Mouse (Mus musculus) myocyte (in vitro differentiated cells): Measurements from ENCODE around the gene Mmd. TPM values are rescaled to one million over a fixed set of nuclear protein-coding genes. Genes with fewer than 3 reads are reported as not detected.

ENCODE experiments used
- H3K27me3 ChIP-seq: one replicate; pipeline ENCODE4 v1.6.1; 2011; ENCODE audit not compliant: control insufficient read depth, insufficient read depth, insufficient read length
- H3K36me3 ChIP-seq: one replicate; pipeline ENCODE4 v1.6.1; 2011; ENCODE audit not compliant: control insufficient read depth, insufficient read depth
- H3K4me2 ChIP-seq: one replicate; pipeline ENCODE4 v1.6.1; 2011; ENCODE audit warnings: low read depth, control low read depth
- H3K4me3 ChIP-seq: one replicate; pipeline ENCODE4 v1.5.1; 2011; ENCODE audit warnings: mild to moderate bottlenecking, control low read depth, moderate library complexity
- H3K79me2 ChIP-seq: one replicate; pipeline ENCODE4 v1.6.1; 2011; ENCODE audit not compliant: control insufficient read depth, insufficient read depth
- H3ac ChIP-seq: one replicate; pipeline ENCODE4 v1.6.1; 2011; ENCODE audit not compliant: control insufficient read depth, insufficient read length
- CEBPB ChIP-seq: IDR thresholded peaks from 2 replicates; pipeline ENCODE4 v1.6.1; 2011; ENCODE audit warnings: mild to moderate bottlenecking, moderate library complexity; ENCODE audit not compliant: poor library complexity, insufficient read depth, severe bottlenecking
- E2F4 ChIP-seq: IDR thresholded peaks from one replicate; pipeline ENCODE4 v1.6.1; 2011; ENCODE audit warnings: mild to moderate bottlenecking, control low read depth, moderate library complexity; ENCODE audit not compliant: insufficient read depth
- MAX ChIP-seq: IDR thresholded peaks from one replicate; pipeline ENCODE4 v1.6.1; 2011; ENCODE audit warnings: low read depth, mild to moderate bottlenecking, control low read depth
- MYOD1 ChIP-seq, 3 experiments: IDR thresholded peaks; one replicate each; pipeline ENCODE4 v1.6.1; 2011; ENCODE audit warnings: control low read depth in 2 of 3, low read depth in 2 of 3, mild to moderate bottlenecking in 2 of 3, moderate library complexity in 1 of 3; ENCODE audit not compliant: insufficient read length in 2 of 3, control insufficient read depth in 1 of 3
- MYOG ChIP-seq, 3 experiments: IDR thresholded peaks; one replicate each; pipeline ENCODE4 v1.6.1; 2011; ENCODE audit warnings: control low read depth in 2 of 3, low read depth in 2 of 3, mild to moderate bottlenecking in 2 of 3; ENCODE audit not compliant: insufficient read length in 2 of 3, control insufficient read depth in 1 of 3, insufficient read depth in 1 of 3
- POLR2A ChIP-seq: IDR thresholded peaks from one replicate; pipeline ENCODE4 v1.6.1; 2011; ENCODE audit warnings: low read depth, mild to moderate bottlenecking, control low read depth, moderate library complexity; ENCODE audit not compliant: insufficient read length
- POLR2AphosphoS2 ChIP-seq: IDR thresholded peaks from one replicate; pipeline ENCODE4 v1.6.1; 2011; ENCODE audit warnings: low read depth, control low read depth; ENCODE audit not compliant: insufficient read length
- REST ChIP-seq: IDR thresholded peaks from one replicate; pipeline ENCODE4 v1.6.1; 2011; ENCODE audit warnings: mild to moderate bottlenecking, control low read depth, moderate library complexity; ENCODE audit not compliant: insufficient read depth, insufficient read length
- SRF ChIP-seq: IDR thresholded peaks from one replicate; pipeline ENCODE4 v1.6.1; 2011; ENCODE audit warnings: low read depth; ENCODE audit not compliant: control insufficient read depth, insufficient read length
- TCF12 ChIP-seq: IDR thresholded peaks from one replicate; pipeline ENCODE4 v1.6.1; 2011; ENCODE audit warnings: mild to moderate bottlenecking, control low read depth; ENCODE audit not compliant: poor library complexity, insufficient read depth, severe bottlenecking
- TCF3 ChIP-seq: IDR thresholded peaks from one replicate; pipeline ENCODE4 v1.6.1; 2011; ENCODE audit warnings: low read depth, control low read depth; ENCODE audit not compliant: insufficient read length
- USF1 ChIP-seq: IDR thresholded peaks from one replicate; pipeline ENCODE4 v1.6.1; 2011; ENCODE audit warnings: low read depth, mild to moderate bottlenecking, control low read depth, moderate library complexity
- polyA plus RNA-seq: library from polyadenylated mRNA; unstranded; fragments of >200 nt; fragmentation: generic; extraction: Trizol; gene quantifications from one replicate; pipeline ENCODE4 v1.2.1, GENCODE M21; 2012; ENCODE audit warnings: missing spikeins

Gene Mmd
- polyA plus RNA-seq, 1 experiment = 36.0 TPM

DNA sequence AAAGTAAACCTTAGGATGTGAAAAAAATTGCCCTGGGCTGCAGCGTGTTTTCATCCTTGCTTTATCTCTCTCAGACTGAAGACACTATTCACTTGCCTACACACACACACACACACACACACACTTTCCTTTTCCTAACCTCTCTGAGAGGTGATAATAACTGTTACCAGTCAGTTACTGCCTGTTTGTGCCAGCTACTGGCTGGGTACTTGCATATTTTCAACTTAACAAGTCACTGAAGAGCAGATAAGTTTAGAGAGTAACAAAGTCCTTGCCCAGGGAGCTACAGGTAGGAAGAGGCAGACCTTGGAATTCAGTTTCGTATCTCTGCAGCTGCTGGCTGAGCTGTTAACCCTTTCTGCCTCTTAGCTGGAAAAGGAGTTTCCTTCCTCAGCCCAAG is 2.7 kb downstream of the Mmd start:
- Histone ChIP-seq H3K4me2 (peak overlapping the region; percentile 94), H3K36me3 (no peaks in the 10 kb centered on the region), H3K4me3 (peak overlapping the region; percentile 55), H3K79me2 (peaks cover 74% of the 10 kb centered on the region), H3K27me3 (no peaks in the 10 kb centered on the region), H3ac (no peak overlapping the region)
- no peak for TF ChIP-seq CEBPB
- no peak for TF ChIP-seq MYOG (IDR thresholded peaks at IDR 0.05; ENCODE audit: control insufficient read depth in 1 of 3, insufficient read depth in 1 of 3, insufficient read length in 2 of 3, low read depth in 2 of 3)
- TF ChIP-seq TCF3 = no peak
- no peak for TF ChIP-seq TCF12
- no peak for TF ChIP-seq POLR2A
- TF ChIP-seq MAX = no peak
- no peak for TF ChIP-seq POLR2AphosphoS2
- no peak for TF ChIP-seq REST
- no peak for TF ChIP-seq MYOD1 (IDR thresholded peaks at IDR 0.05; ENCODE audit: control insufficient read depth in 1 of 3, insufficient read length in 2 of 3, low read depth in 2 of 3)
- no peak for TF ChIP-seq USF1
- TF ChIP-seq E2F4 = no peak
- TF ChIP-seq SRF = no peak

DNA sequence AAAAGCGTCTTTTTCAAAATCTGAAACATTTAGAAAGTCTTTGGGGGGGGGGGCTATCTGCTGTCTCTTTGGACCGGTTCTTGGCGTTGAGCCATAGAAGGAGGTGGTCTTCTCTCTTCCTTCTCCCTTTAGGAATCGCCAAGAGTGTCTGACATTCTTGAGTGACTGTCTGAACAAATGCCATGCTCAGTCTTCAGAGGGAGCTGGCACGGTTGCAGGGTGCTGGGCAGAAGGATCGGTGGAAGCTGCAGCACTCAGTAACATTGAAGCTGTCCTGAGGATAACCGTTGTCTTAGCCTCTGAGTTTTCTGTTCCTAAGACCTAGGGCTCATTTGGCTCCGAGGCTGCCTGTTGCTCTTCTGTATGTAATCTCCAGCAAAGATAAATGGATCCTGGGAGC is 3.1 kb downstream of the Mmd start:
- peak overlapping the region; percentile 55 for H3K4me3 ChIP-seq
- H3K79me2 ChIP-seq = peaks cover 79% of the 10 kb centered on the region
- H3K4me2 ChIP-seq = peak overlapping the region; percentile 94
- H3K27me3 ChIP-seq = no peaks in the 10 kb centered on the region
- no peaks in the 10 kb centered on the region for H3K36me3 ChIP-seq
- TF ChIP-seq TCF3 = no peak
- TF ChIP-seq E2F4 = no peak
- TF ChIP-seq MAX = no peak
- TF ChIP-seq TCF12 = no peak
- no peak for TF ChIP-seq MYOD1 (IDR thresholded peaks at IDR 0.05; ENCODE audit: control insufficient read depth in 1 of 3, insufficient read length in 2 of 3, low read depth in 2 of 3)
- no peak for TF ChIP-seq POLR2AphosphoS2
- no peak for TF ChIP-seq SRF
- TF ChIP-seq CEBPB = no peak
- TF ChIP-seq USF1 = no peak
- TF ChIP-seq REST = no peak
- TF ChIP-seq POLR2A = no peak
- TF ChIP-seq MYOG (IDR thresholded peaks at IDR 0.05; ENCODE audit: control insufficient read depth in 1 of 3, insufficient read depth in 1 of 3, insufficient read length in 2 of 3, low read depth in 2 of 3) = no peak
- no peak overlapping the region for H3ac ChIP-seq

DNA sequence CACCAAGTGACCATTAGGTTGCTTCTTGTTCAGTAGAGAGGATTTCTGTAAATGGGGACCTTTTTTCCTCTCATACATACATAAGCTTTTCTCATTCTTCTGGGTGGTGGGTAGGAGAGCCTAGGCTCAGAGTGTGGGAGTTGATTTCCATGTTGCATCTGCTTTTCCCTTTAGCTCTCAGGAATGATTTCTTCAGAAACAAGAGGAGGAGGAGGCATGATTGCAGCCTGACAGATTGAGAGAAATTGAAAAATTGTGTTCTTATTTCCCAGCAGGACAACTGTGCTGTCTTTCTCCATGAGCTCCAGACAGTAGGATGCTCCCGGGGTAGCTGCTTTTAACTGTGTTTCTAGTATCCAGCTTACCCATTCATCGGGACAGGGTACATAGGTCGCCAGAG is 5.3 kb downstream of the Mmd start:
- H3K4me2 ChIP-seq = peak overlapping the region; percentile 66
- H3K79me2 ChIP-seq = peaks cover 84% of the 10 kb centered on the region
- no peak for TF ChIP-seq TCF3
- TF ChIP-seq CEBPB = no peak
- no peak for TF ChIP-seq POLR2A
- no peak for TF ChIP-seq TCF12
- no peak for TF ChIP-seq E2F4
- no peak for TF ChIP-seq REST
- TF ChIP-seq POLR2AphosphoS2 = no peak
- no peak for TF ChIP-seq MAX
- TF ChIP-seq MYOG (IDR thresholded peaks at IDR 0.05; ENCODE audit: control insufficient read depth in 1 of 3, insufficient read depth in 1 of 3, insufficient read length in 2 of 3, low read depth in 2 of 3) = no peak
- TF ChIP-seq MYOD1 (IDR thresholded peaks at IDR 0.05; ENCODE audit: control insufficient read depth in 1 of 3, insufficient read length in 2 of 3, low read depth in 2 of 3) = no peak
- no peak for TF ChIP-seq USF1
- TF ChIP-seq SRF = no peak
- H3K4me3 ChIP-seq = no peak overlapping the region
- no peak overlapping the region for H3ac ChIP-seq
- no peaks in the 10 kb centered on the region for H3K36me3 ChIP-seq
- H3K27me3 ChIP-seq = no peaks in the 10 kb centered on the region

DNA sequence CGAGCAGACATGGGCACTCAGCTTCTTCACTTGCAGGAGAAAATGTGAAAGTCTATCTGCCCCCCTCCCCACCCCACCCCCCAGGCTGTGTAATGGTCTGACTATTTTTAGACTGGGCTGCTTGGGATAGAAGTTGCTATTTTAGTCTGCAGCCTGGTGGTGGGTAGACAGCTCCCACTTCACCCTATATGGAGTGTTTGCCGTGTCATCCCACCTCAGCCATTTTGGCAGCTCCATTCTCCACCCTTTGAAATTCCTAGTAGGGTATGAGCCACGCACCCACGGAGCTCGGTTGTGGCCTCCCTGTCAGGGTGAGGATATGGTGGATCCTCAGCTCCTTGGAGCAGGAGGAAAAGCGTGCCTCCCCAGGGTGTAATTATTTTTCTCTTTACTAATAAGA is 6.4 kb downstream of the Mmd start:
- Histone ChIP-seq H3K79me2 (peaks cover 72% of the 10 kb centered on the region), H3K36me3 (peaks cover 8% of the 10 kb centered on the region), H3K4me2 (peak overlapping the region; percentile 66), H3K27me3 (no peaks in the 10 kb centered on the region), H3ac (no peak overlapping the region), H3K4me3 (no peak overlapping the region)
- TF ChIP-seq SRF = peak; percentile 76
- TF ChIP-seq POLR2AphosphoS2 = no peak

DNA sequence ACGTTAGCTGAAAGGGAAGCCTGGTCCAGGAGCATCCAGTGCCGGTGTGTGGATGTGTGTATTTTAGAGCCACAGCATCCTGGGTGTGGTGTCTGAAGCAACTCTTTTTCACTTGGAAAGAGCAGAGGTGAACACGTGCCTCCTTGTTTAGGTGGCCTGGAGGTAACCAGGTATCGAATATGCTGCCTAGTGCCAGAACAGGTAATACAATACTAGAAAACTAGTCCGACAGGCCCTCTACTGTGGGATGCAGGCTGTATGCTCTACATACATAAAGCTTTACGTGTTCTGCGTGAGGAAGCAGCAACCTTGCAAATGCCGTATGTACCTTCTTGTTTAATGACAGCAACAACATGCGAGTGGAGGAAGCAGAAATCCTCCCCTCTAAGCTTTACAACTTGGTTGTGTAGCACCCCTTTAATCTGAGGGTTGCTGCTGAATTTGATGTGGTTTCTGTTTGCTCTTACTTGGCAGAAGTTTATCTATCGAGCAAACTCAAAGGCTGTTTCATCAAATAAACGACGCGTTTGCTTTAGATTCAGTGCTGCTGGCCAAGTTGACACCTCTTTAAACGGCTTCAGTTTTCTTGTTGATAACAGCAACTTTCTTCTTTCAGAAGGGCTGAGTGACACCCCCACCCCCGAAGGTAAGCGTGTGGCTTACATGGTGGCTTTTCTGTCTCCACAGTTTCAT is 7.7 kb downstream of the Mmd start:
- H3ac ChIP-seq = no peak overlapping the region

More for the DNA sequence above, 7.7 kb downstream of the Mmd start:
- Histone ChIP-seq H3K27me3 (no peaks in the 10 kb centered on the region), H3K79me2 (peaks cover 59% of the 10 kb centered on the region), H3K36me3 (peaks cover 15% of the 10 kb centered on the region), H3K4me2 (no peak overlapping the region), H3K4me3 (no peak overlapping the region)
- no peak for TF ChIP-seq TCF12
